Mouse (Mus musculus): ENCODE results near the gene Rnf39.

DNA sequence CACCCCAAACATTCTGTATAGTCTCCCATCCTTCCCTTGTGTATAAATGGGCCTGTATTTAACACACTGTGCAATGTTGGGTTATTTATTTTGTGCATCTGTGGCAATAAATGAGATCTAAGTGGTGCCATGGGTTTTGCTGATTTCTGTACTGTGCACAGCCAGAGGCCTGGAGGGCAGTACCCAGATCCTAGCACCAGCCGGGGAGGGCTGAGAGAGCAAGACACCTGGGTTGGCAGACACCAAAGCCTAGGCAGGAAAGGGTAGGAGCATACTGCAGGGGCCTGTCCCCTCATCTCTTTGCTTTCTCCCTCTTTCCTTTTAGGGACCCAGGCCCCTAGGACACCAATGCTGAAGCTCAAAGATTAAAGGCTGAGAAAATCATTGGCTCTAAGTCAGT, 5.6 kb downstream of the Rnf39 start:
- TF ChIP-seq CTCF (conservative IDR thresholded peaks at IDR 0.05; ENCODE audit: insufficient read depth, insufficient read length, low read depth, low read length) (no peak), POLR2A (IDR thresholded peaks at IDR 0.05; ENCODE audit: low read depth, low read length) (no peak)

Data from kidney, adult 2 months (tissue).